Mouse (Mus musculus): ENCODE measurements around the gene Cpz. TPM values are rescaled to one million over a fixed set of nuclear protein-coding genes. Genes with fewer than 3 reads are reported as not detected.
A peak's percentile ranks its signal among the peaks of the same experiment; 100 is the strongest.

Cpz gene
- polyA plus RNA-seq, 1 experiment, result 0.36 TPM

- Histone ChIP-seq H3K4me3 (replicated peaks; ENCODE audit: insufficient read depth, low read depth, low read length) (no peak overlapping the region), H3K4me1 (ENCODE audit: control insufficient read depth, insufficient read depth, low read length) (no peaks in the 10 kb centered on the region), H3K27me3 (ENCODE audit: control insufficient read depth, insufficient read depth, low read length) (no peaks in the 10 kb centered on the region), H3K27ac (ENCODE audit: insufficient read depth, low read length) (no peak overlapping the region)
- WGBS, result 69% methylated on average over 8 of the region's 8 CpGs
- TF ChIP-seq CTCF (IDR thresholded peaks at IDR 0.05; ENCODE audit: borderline replicate concordance, insufficient read depth, low read depth, low read length), result no peak
- TF ChIP-seq POLR2A (IDR thresholded peaks at IDR 0.05; ENCODE audit: borderline replicate concordance, insufficient read depth, low read length), result no peak
- DNase-seq, result no peak
These were observed 33.9 kb upstream of the Cpz start for GRCm38 (mm10) chr5:35559447-35559846.

GRCm38 (mm10) chr5:35557946-35558621, 32.6 kb upstream of the Cpz start:
- no peak overlapping the region for H3K27ac ChIP-seq (ENCODE audit: insufficient read depth, low read length)
- WGBS, result 54% methylated on average over 13 of the region's 13 CpGs
- no peak for DNase-seq
- H3K4me1 ChIP-seq (ENCODE audit: control insufficient read depth, insufficient read depth, low read length), result peaks cover 8% of the 10 kb centered on the region
- no peaks in the 10 kb centered on the region for H3K27me3 ChIP-seq (ENCODE audit: control insufficient read depth, insufficient read depth, low read length)
- TF ChIP-seq CTCF (IDR thresholded peaks at IDR 0.05; ENCODE audit: borderline replicate concordance, insufficient read depth, low read depth, low read length) (peak; percentile 33; the same call in 1 of the 2 replicates), POLR2A (IDR thresholded peaks at IDR 0.05; ENCODE audit: borderline replicate concordance, insufficient read depth, low read length) (no peak)
- no peak overlapping the region for H3K4me3 ChIP-seq (replicated peaks; ENCODE audit: insufficient read depth, low read depth, low read length)

GRCm38 (mm10) chr5:35556393-35556792, 30.9 kb upstream of the Cpz start:
- no peak for TF ChIP-seq CTCF (IDR thresholded peaks at IDR 0.05; ENCODE audit: borderline replicate concordance, insufficient read depth, low read depth, low read length)
- no peak for TF ChIP-seq POLR2A (IDR thresholded peaks at IDR 0.05; ENCODE audit: borderline replicate concordance, insufficient read depth, low read length)
- 72% methylated on average over 7 of the region's 7 CpGs for WGBS
- Histone ChIP-seq H3K27me3 (ENCODE audit: control insufficient read depth, insufficient read depth, low read length) (no peaks in the 10 kb centered on the region), H3K4me3 (replicated peaks; ENCODE audit: insufficient read depth, low read depth, low read length) (no peak overlapping the region), H3K27ac (ENCODE audit: insufficient read depth, low read length) (no peak overlapping the region), H3K4me1 (ENCODE audit: control insufficient read depth, insufficient read depth, low read length) (peaks cover 24% of the 10 kb centered on the region)
- no peak for DNase-seq

GRCm38 (mm10) chr5:35552838-35553539, 27.5 kb upstream of the Cpz start:
- Histone ChIP-seq H3K27ac (ENCODE audit: insufficient read depth, low read length) (peak overlapping the region; percentile 54; the same call in 1 of the 2 replicates), H3K4me1 (ENCODE audit: control insufficient read depth, insufficient read depth, low read length) (peaks cover 24% of the 10 kb centered on the region), H3K4me3 (replicated peaks; ENCODE audit: insufficient read depth, low read depth, low read length) (no peak overlapping the region), H3K27me3 (ENCODE audit: control insufficient read depth, insufficient read depth, low read length) (no peaks in the 10 kb centered on the region)
- no peak for DNase-seq
- TF ChIP-seq CTCF (IDR thresholded peaks at IDR 0.05; ENCODE audit: borderline replicate concordance, insufficient read depth, low read depth, low read length) (no peak), POLR2A (IDR thresholded peaks at IDR 0.05; ENCODE audit: borderline replicate concordance, insufficient read depth, low read length) (no peak)
- WGBS, result 31% methylated on average over 4 of the region's 4 CpGs

- DNase-seq, result peak; percentile 59 to 75
- TF ChIP-seq CTCF (IDR thresholded peaks at IDR 0.05; ENCODE audit: borderline replicate concordance, insufficient read depth, low read depth, low read length) (no peak), POLR2A (IDR thresholded peaks at IDR 0.05; ENCODE audit: borderline replicate concordance, insufficient read depth, low read length) (no peak)
- Histone ChIP-seq H3K27me3 (ENCODE audit: control insufficient read depth, insufficient read depth, low read length) (no peaks in the 10 kb centered on the region), H3K4me3 (replicated peaks; ENCODE audit: insufficient read depth, low read depth, low read length) (no peak overlapping the region), H3K4me1 (ENCODE audit: control insufficient read depth, insufficient read depth, low read length) (peaks cover 24% of the 10 kb centered on the region), H3K27ac (ENCODE audit: insufficient read depth, low read length) (peak overlapping the region; percentile 54; the same call in 1 of the 2 replicates)
- WGBS, result 16% methylated on average over 7 of the region's 7 CpGs
These were observed 26.6 kb upstream of the Cpz start for GRCm38 (mm10) chr5:35551855-35552837.

GRCm38 (mm10) chr5:35546127-35546526, 20.6 kb upstream of the Cpz start:
- H3K4me1 ChIP-seq (ENCODE audit: control insufficient read depth, insufficient read depth, low read length), result no peaks in the 10 kb centered on the region
- H3K27ac ChIP-seq (ENCODE audit: insufficient read depth, low read length), result no peak overlapping the region
- H3K27me3 ChIP-seq (ENCODE audit: control insufficient read depth, insufficient read depth, low read length), result no peaks in the 10 kb centered on the region
- no peak overlapping the region for H3K4me3 ChIP-seq (replicated peaks; ENCODE audit: insufficient read depth, low read depth, low read length)
- no peak for DNase-seq
- TF ChIP-seq CTCF (IDR thresholded peaks at IDR 0.05; ENCODE audit: borderline replicate concordance, insufficient read depth, low read depth, low read length), result no peak
- no peak for TF ChIP-seq POLR2A (IDR thresholded peaks at IDR 0.05; ENCODE audit: borderline replicate concordance, insufficient read depth, low read length)

- 74% methylated on average over 4 of the region's 4 CpGs for WGBS
- H3K27me3 ChIP-seq (ENCODE audit: control insufficient read depth, insufficient read depth, low read length), result no peaks in the 10 kb centered on the region
- no peak overlapping the region for H3K27ac ChIP-seq (ENCODE audit: insufficient read depth, low read length)
These were observed 15.7 kb upstream of the Cpz start for GRCm38 (mm10) chr5:35541059-35541790.

More at GRCm38 (mm10) chr5:35541059-35541790, 15.7 kb upstream of the Cpz start:
- TF ChIP-seq CTCF (IDR thresholded peaks at IDR 0.05; ENCODE audit: borderline replicate concordance, insufficient read depth, low read depth, low read length) (no peak), POLR2A (IDR thresholded peaks at IDR 0.05; ENCODE audit: borderline replicate concordance, insufficient read depth, low read length) (no peak)
- Histone ChIP-seq H3K4me1 (ENCODE audit: control insufficient read depth, insufficient read depth, low read length) (no peaks in the 10 kb centered on the region), H3K4me3 (replicated peaks; ENCODE audit: insufficient read depth, low read depth, low read length) (no peak overlapping the region)
- no peak for DNase-seq

All from cerebellum, adult 2 months (tissue).